Mouse (Mus musculus): ENCODE results near the gene Armh1. TPM values are rescaled to one million over a fixed set of nuclear protein-coding genes. Genes with fewer than 3 reads are reported as not detected.

Armh1 gene
- polyA plus RNA-seq (2012; rRNA removed), result 5.1 and 5.4 TPM in 2 replicates

GRCm38 (mm10) chr4:117251801-117252316, at the start of gene Armh1, which contains the start of gene Tmem53:
Gene Armh1 (minus strand): TSS chr4:117252125.
Gene Tmem53 (plus strand): TSS chr4:117251951.

GRCm38 (mm10) chr4:117181863-117182758, 69.8 kb downstream of the Armh1 start, which contains the start of gene Kif2c:
Gene Kif2c (minus strand): TSS chr4:117182639.

Other genes with a start within 250 kb of the Armh1 start
- gene Eif2b3, start 232.7 kb downstream of the Armh1 start, polyA plus RNA-seq (2012; rRNA removed), result 5.8 and 7.4 TPM in 2 replicates
- 28.6 and 28.9 TPM in 2 replicates for gene Ptch2, start 156.1 kb downstream of the Armh1 start, polyA plus RNA-seq (2012; rRNA removed)
- gene Btbd19, start 126.4 kb downstream of the Armh1 start, polyA plus RNA-seq (2012; rRNA removed), result 19.4 and 24.1 TPM in 2 replicates
- gene Tctex1d4, start 125.3 kb downstream of the Armh1 start, polyA plus RNA-seq (2012; rRNA removed), result 68.6 and 81.5 TPM in 2 replicates
- 11.5 and 12.2 TPM in 2 replicates for gene Plk3, start 118.2 kb downstream of the Armh1 start, polyA plus RNA-seq (2012; rRNA removed)
- gene Rps8, start 95.9 kb downstream of the Armh1 start, polyA plus RNA-seq (2012; rRNA removed), result 658 and 734 TPM in 2 replicates
- 5.3 and 6.5 TPM in 2 replicates for gene Kif2c, start 69.5 kb downstream of the Armh1 start, polyA plus RNA-seq (2012; rRNA removed)
- 46.6 and 59.0 TPM in 2 replicates for gene Tmem53, start 174 bp downstream of the Armh1 start, polyA plus RNA-seq (2012; rRNA removed)
- 124 and 150 TPM in 2 replicates for gene Rnf220, start 244.9 kb upstream of the Armh1 start, polyA plus RNA-seq (2012; rRNA removed)

All from ovary, adult 2 months (tissue).